Mouse (Mus musculus): Measurements from ENCODE around the gene Trim38. TPM values are rescaled to one million over a fixed set of nuclear protein-coding genes. Genes with fewer than 3 reads are reported as not detected.
"Not testable (repeated sequence)": the region's sequence is repeated elsewhere in the genome, so short reads cannot be mapped to it uniquely, and the experiment has no call there.

Gene Trim38
- not detected for total RNA-seq (2021)
- long read RNA-seq, experiment 1 = 0 reads
- long read RNA-seq, experiment 2 = 0 reads

GRCm38 (mm10) chr13:23769613-23770012, at the start of gene Trim38:
Gene Trim38 (plus strand): TSS chr13:23769913.
- not testable (repeated sequence) for DNase-seq (ENCODE audit: low spot score)

GRCm38 (mm10) chr13:23724239-23724638, 45.5 kb upstream of the Trim38 start:
- DNase-seq (ENCODE audit: low spot score) = no peak

- DNase-seq (ENCODE audit: low spot score) = no peak
These were observed 44.5 kb upstream of the Trim38 start for GRCm38 (mm10) chr13:23725213-23725612.

GRCm38 (mm10) chr13:23728472-23729191, 41.1 kb upstream of the Trim38 start:
- DNase-seq (ENCODE audit: low spot score) = no peak

- DNase-seq (ENCODE audit: low spot score) = peak; percentile 20
These were observed 40.6 kb upstream of the Trim38 start for GRCm38 (mm10) chr13:23729192-23729525.

GRCm38 (mm10) chr13:23729706-23730105, 40.0 kb upstream of the Trim38 start:
- DNase-seq (ENCODE audit: low spot score) = no peak

- DNase-seq (ENCODE audit: low spot score) = peak; percentile 24
These were observed 39.2 kb upstream of the Trim38 start for GRCm38 (mm10) chr13:23730479-23730878.

GRCm38 (mm10) chr13:23732156-23732804, 37.4 kb upstream of the Trim38 start:
- peak; percentile 37 for DNase-seq (ENCODE audit: low spot score)

GRCm38 (mm10) chr13:23737091-23737490, 32.6 kb upstream of the Trim38 start:
- no peak for DNase-seq (ENCODE audit: low spot score)

GRCm38 (mm10) chr13:23738041-23738440, 31.7 kb upstream of the Trim38 start:
- DNase-seq (ENCODE audit: low spot score) = no peak

GRCm38 (mm10) chr13:23738677-23739068, 31.0 kb upstream of the Trim38 start, which contains the start of gene Hist1h1c:
Gene Hist1h1c (plus strand): TSS chr13:23738808.
- DNase-seq (ENCODE audit: low spot score) = peak; percentile 82

- DNase-seq (ENCODE audit: low spot score) = peak; percentile 96
These were observed 30.4 kb upstream of the Trim38 start for GRCm38 (mm10) chr13:23739069-23739921.

GRCm38 (mm10) chr13:23739922-23740252, 29.8 kb upstream of the Trim38 start:
- no peak for DNase-seq (ENCODE audit: low spot score)

- DNase-seq (ENCODE audit: low spot score) = no peak
These were observed 29.4 kb upstream of the Trim38 start for GRCm38 (mm10) chr13:23740256-23740840.

- DNase-seq (ENCODE audit: low spot score) = no peak
These were observed 28.8 kb upstream of the Trim38 start for GRCm38 (mm10) chr13:23740910-23741309.

GRCm38 (mm10) chr13:23742007-23742406, 27.7 kb upstream of the Trim38 start:
- DNase-seq (ENCODE audit: low spot score) = no peak

GRCm38 (mm10) chr13:23743215-23743614, 26.5 kb upstream of the Trim38 start:
- DNase-seq (ENCODE audit: low spot score) = no peak

GRCm38 (mm10) chr13:23743963-23744362, 25.8 kb upstream of the Trim38 start:
- DNase-seq (ENCODE audit: low spot score) = no peak

GRCm38 (mm10) chr13:23744421-23745380, 25.0 kb upstream of the Trim38 start:
- no peak for DNase-seq (ENCODE audit: low spot score)

- DNase-seq (ENCODE audit: low spot score) = peak; percentile 80
These were observed 24.1 kb upstream of the Trim38 start, which contains the start of gene Hist1h3c for GRCm38 (mm10) chr13:23745381-23746161. Gene Hist1h3c (minus strand): TSS chr13:23745602.

All from gastrocnemius, adult 18-20 months (tissue).